Mouse (Mus musculus): ENCODE results near the gene Rsf1. TPM values are rescaled to one million over a fixed set of nuclear protein-coding genes. Genes with fewer than 3 reads are reported as not detected.

The Rsf1 gene
- polyA plus RNA-seq (2012; rRNA removed): 16.9 and 17.3 TPM in 2 replicates

DNA sequence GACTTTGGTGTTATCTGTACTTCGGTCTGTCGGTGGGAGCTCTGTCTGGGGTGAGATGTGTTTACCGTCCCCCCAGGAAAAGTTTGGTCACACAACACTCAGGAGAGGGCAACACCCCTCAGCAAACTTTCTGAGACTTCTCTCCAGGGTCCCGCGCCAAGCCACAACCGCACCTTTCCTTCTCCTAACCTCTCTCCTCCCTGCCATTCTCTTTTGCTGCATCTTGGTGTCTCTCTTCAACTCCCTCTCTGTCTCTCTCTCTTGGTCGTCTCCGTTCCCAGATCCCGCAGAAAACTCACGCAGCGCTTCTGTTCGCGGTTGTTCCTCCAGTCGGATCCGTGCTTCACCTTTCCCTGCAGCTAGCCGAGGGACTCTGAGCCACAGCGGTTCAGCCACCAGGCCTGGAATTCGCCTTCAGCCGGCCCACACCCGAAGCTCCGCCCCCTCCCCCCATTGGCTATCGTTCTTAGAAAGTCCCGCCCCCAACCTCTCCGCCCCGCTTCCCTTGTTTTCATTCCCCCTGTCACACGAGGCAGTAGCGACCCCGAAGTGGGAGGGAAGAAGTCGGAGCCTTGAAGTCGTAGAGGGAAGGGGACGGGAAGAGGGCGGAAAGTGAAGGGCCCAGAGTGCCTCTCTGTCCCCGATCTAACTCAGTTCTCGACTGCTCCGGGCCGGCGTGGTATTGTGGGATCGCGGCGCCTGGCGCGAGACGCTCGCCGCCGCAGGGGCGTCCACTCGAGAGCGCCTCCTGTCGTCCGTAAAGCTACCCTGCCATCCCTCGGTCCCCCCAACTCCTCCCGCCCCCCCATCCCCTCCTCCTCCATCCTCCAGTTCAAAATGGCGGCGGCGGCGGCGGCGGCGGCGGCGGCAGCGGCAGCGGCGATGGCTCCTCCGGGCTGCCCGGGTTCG lies at the start of gene Rsf1, which contains the start of gene Aamdc:
TSS of gene Rsf1 (plus strand) at position 823 of the 909 bp plus-strand sequence.
TSS of gene Aamdc (minus strand) at position 431 of the 909 bp plus-strand sequence.

DNA sequence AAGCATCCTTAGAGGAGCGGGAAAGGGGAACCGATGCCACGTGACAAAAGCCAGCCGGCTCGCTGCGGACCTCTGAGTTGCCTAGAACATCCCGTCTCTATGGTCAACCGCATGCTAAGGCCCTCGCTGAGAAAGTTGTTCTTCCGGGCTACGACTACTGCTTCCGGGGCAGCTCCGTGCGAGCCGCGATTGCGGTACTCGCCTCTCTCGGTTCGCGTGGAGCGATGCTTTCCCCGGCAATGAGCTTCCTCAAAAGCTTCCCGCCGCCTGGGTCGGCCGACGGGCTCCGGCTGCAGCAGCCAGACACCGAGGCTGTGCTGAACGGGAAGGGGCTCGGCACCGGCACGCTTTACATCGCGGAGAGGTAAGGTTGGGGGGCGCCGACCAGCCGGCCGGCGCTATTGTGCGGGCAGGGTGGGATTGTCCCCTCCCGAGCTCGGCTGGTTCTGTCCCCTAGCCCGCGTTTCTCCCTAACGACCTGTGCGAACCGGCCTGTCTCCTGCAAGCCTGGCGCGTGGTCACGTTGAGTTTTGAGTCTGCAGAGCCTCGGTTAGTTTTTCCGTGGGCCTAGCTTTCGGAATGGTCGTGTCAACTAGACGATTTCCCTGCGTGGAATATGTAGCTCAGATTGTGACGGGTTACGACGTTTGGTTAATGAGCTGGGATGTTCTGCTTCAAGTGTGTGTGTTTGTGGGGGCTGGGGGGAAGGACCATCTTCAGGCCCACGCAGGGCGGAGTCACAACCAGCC lies 117.0 kb downstream of the Rsf1 start, which contains the start of gene Clns1a:
TSS of gene Clns1a (plus strand) at position 129 of the 749 bp plus-strand sequence.

DNA sequence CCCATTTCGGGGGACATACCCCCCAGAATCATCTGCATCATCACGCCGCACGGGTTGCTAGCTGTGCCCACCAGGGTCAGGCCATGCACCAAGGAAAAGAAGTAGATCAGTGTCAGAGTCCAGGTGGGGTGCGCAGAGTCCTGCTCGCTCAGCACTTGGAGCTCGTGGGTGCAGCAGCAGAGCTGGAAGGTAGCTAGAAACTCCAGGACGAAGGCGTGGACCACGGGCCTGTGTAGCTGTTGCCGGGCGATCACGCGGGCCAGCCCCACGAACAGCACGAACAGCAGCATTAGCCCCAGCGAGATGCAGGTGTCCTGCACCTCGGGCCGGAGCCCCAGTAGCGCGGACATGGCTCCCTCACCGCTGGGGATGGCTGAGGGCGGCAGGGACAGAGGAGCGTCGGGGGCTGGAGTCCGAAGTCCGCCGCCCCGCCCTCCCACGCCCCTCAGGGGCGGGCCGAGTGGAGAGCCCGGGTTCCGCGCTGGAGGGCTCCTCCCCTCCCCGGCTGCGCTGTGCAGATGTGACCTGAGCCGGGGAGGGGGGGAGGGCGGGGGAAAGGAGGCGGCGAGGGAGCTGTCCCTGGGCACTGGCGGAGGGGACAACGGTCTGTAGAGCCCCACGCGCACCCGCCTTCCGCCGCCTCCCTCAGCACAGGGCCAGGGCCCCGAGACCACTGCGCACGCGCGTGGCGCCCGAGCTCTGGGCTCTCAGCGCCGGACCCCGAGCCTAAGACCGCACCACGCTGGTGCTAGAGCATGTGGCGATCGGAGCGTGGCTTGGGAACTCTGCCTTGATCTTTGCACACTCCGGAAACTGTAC lies 158.2 kb downstream of the Rsf1 start, which contains the start of gene Aqp11:
TSS of gene Aqp11 (minus strand) at position 652 of the 819 bp plus-strand sequence.

Other genes starting within 250 kb of the Rsf1 start
- 12.5 and 12.7 TPM in 2 replicates for gene Usp35, start 247.9 kb upstream of the Rsf1 start, polyA plus RNA-seq (2012; rRNA removed)
- 6.6 and 7.5 TPM in 2 replicates for gene Kctd21, start 247.6 kb upstream of the Rsf1 start, polyA plus RNA-seq (2012; rRNA removed)
- 28.5 and 30.6 TPM in 2 replicates for gene Alg8, start 208.3 kb upstream of the Rsf1 start, polyA plus RNA-seq (2012; rRNA removed)
- gene Ndufc2, start 179.9 kb upstream of the Rsf1 start, polyA plus RNA-seq (2012; rRNA removed): 312 and 413 TPM in 2 replicates
- 1.9 and 2.5 TPM in 2 replicates for gene Thrsp, start 162.2 kb upstream of the Rsf1 start, polyA plus RNA-seq (2012; rRNA removed)
- 1.9 and 2.4 TPM in 2 replicates for gene Kctd14, start 128.6 kb upstream of the Rsf1 start, polyA plus RNA-seq (2012; rRNA removed)
- gene Ints4, start 98.9 kb upstream of the Rsf1 start, polyA plus RNA-seq (2012; rRNA removed): 78.7 and 83.3 TPM in 2 replicates
- gene Aamdc, start 392 bp upstream of the Rsf1 start, polyA plus RNA-seq (2012; rRNA removed): 44.3 and 46.6 TPM in 2 replicates
- gene Clns1a, start 116.7 kb downstream of the Rsf1 start, polyA plus RNA-seq (2012; rRNA removed): 120 and 125 TPM in 2 replicates
- 8.4 and 8.9 TPM in 2 replicates for gene Aqp11, start 158.4 kb downstream of the Rsf1 start, polyA plus RNA-seq (2012; rRNA removed)
- gene Pak1, start 208.7 kb downstream of the Rsf1 start, polyA plus RNA-seq (2012; rRNA removed): 100 and 104 TPM in 2 replicates

Measured in central nervous system, embryonic 14 days (tissue).